Mouse (Mus musculus) liver, embryonic 11.5 days (tissue): ENCODE measurements around the gene Slc35e3. TPM values are rescaled to one million over a fixed set of nuclear protein-coding genes. Genes with fewer than 3 reads are reported as not detected.

Experiments used
- ATAC-seq: fragments of 200-750 bp; cut with Nextera tagmentation; replicated peaks from 2 replicates; pipeline ENCODE4 v1.8.0; 2017; ENCODE audit warnings: moderate number of reproducible peaks, mild to moderate bottlenecking, moderate TSS enrichment, moderate library complexity; ENCODE audit not compliant: low FRiP score
- DNase-seq: peaks from one replicate; pipeline ENCODE4 v3.0.0-alpha.2; 2017; ENCODE audit warnings: low spot score
- H3K27ac ChIP-seq: fragments of 300-500 bp; sonication (generic); 2 replicates; pipeline ENCODE4 v1.5.1; 2014; ENCODE audit warnings: mild to moderate bottlenecking, low read depth, low read length, control low read depth
- H3K27me3 ChIP-seq: fragments of 300-500 bp; sonication (generic); replicated peaks from 2 replicates; pipeline ENCODE4 v1.6.1; 2014; ENCODE audit warnings: low read length, mixed read lengths; ENCODE audit not compliant: control insufficient read depth, insufficient read depth
- H3K36me3 ChIP-seq: fragments of 300-500 bp; sonication (generic); 2 replicates; pipeline ENCODE4 v1.6.1; 2014; ENCODE audit warnings: mild to moderate bottlenecking, low read length, moderate library complexity, mixed read lengths; ENCODE audit not compliant: control insufficient read depth, insufficient read depth
- H3K4me1 ChIP-seq: fragments of 300-500 bp; sonication (generic); replicated peaks from 2 replicates; pipeline ENCODE4 v1.6.1; 2014; ENCODE audit warnings: low read length, mixed read lengths; ENCODE audit not compliant: control insufficient read depth, insufficient read depth
- H3K4me2 ChIP-seq: fragments of 300-500 bp; sonication (generic); 2 replicates; pipeline ENCODE4 v1.6.1; 2014; ENCODE audit warnings: mild to moderate bottlenecking, control low read depth, moderate library complexity
- H3K4me3 ChIP-seq: fragments of 300-500 bp; sonication (generic); 2 replicates; pipeline ENCODE4 v1.5.1; 2014; ENCODE audit warnings: low read depth, low read length, control low read depth
- H3K9ac ChIP-seq: fragments of 300-500 bp; sonication (generic); 2 replicates; pipeline ENCODE4 v1.6.1; 2014; ENCODE audit warnings: low read depth, low read length, control low read depth
- H3K9me3 ChIP-seq: fragments of 300-500 bp; sonication (generic); 2 replicates; pipeline ENCODE4 v1.6.1; 2016; ENCODE audit warnings: low read length, inconsistent platforms, mixed read lengths; ENCODE audit not compliant: control insufficient read depth
- WGBS: fragments of 180-500 bp; shearing (Covaris S2); extraction: QIAGEN DNeasy Blood & Tissue Kit; methylation state at CpG from one replicate; pipeline ENCODE4 v1.1.7; 2014; 5-methylcytosine and 5-hydroxymethylcytosine counted together
- polyA plus RNA-seq: library from polyadenylated mRNA; unstranded; fragments of >200 nt; fragmentation: Nextera tagmentation; extraction: Ambion mirVana; gene quantifications from 2 replicates; pipeline ENCODE4 v1.2.1, GENCODE M21; 2014

Slc35e3 gene
- polyA plus RNA-seq, 1 experiment from 2014 or later = 7.2 TPM

GRCm38 (mm10) chr10:117692173-117692572 lies 54.0 kb downstream of the Slc35e3 start:
- H3K27ac ChIP-seq = no peak overlapping the region
- no peak overlapping the region for H3K4me2 ChIP-seq
- H3K36me3 ChIP-seq = peaks cover 49% of the 10 kb centered on the region
- H3K4me3 ChIP-seq = no peak overlapping the region
- no peak overlapping the region for H3K9ac ChIP-seq
- no peaks in the 10 kb centered on the region for H3K4me1 ChIP-seq
- no peaks in the 10 kb centered on the region for H3K9me3 ChIP-seq
- no peaks in the 10 kb centered on the region for H3K27me3 ChIP-seq
- no peak for ATAC-seq
- no peak for DNase-seq

GRCm38 (mm10) chr10:117691389-117691968 lies 54.7 kb downstream of the Slc35e3 start:
- Histone ChIP-seq H3K27me3 (no peaks in the 10 kb centered on the region), H3K4me3 (no peak overlapping the region), H3K4me1 (no peaks in the 10 kb centered on the region), H3K9ac (no peak overlapping the region), H3K36me3 (peaks cover 43% of the 10 kb centered on the region), H3K4me2 (no peak overlapping the region), H3K9me3 (no peaks in the 10 kb centered on the region), H3K27ac (no peak overlapping the region)
- ATAC-seq (no peak), DNase-seq (no peak)
- WGBS = 97% methylated on average over 10 of the region's 10 CpGs

DNA sequence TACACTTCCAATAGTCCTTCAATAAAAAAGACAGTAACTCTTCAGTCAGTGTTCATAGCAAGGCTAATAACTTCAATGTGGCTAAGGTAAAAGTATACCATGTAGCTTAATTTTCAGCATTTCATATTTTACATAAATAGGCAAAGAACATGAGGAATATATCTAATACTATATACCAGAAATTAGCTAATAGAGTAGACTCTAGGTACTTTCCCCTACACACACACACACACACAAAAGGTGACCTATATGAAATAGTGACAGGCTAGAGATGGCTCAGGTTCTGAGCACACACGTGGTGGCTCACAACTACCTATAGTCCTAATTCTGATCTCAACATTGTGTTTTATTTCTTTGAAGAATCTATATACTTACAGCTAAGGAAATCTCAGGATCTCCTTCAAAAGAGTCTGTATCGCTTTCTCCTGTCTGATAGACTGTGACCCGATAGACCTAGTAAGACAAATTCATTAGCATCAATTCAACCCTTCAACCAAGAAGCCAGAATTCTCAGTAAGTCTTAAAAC lies 55.3 kb downstream of the Slc35e3 start:
- no peak for ATAC-seq
- no peak overlapping the region for H3K9ac ChIP-seq
- no peak overlapping the region for H3K27ac ChIP-seq
- H3K9me3 ChIP-seq = no peaks in the 10 kb centered on the region
- H3K4me1 ChIP-seq = no peaks in the 10 kb centered on the region
- no peak for DNase-seq
- peaks cover 36% of the 10 kb centered on the region for H3K36me3 ChIP-seq
- WGBS = 92% methylated on average over 3 of the region's 3 CpGs
- no peak overlapping the region for H3K4me3 ChIP-seq
- H3K4me2 ChIP-seq = no peak overlapping the region
- no peaks in the 10 kb centered on the region for H3K27me3 ChIP-seq

GRCm38 (mm10) chr10:117690101-117690352 lies 56.1 kb downstream of the Slc35e3 start:
- no peaks in the 10 kb centered on the region for H3K9me3 ChIP-seq
- no peaks in the 10 kb centered on the region for H3K4me1 ChIP-seq
- peaks cover 33% of the 10 kb centered on the region for H3K36me3 ChIP-seq
- no peak overlapping the region for H3K27ac ChIP-seq
- H3K27me3 ChIP-seq = no peaks in the 10 kb centered on the region
- ATAC-seq (no peak), DNase-seq (no peak)
- H3K4me3 ChIP-seq = no peak overlapping the region
- WGBS = 93% methylated on average over 2 of the region's 2 CpGs
- no peak overlapping the region for H3K4me2 ChIP-seq
- H3K9ac ChIP-seq = no peak overlapping the region

DNA sequence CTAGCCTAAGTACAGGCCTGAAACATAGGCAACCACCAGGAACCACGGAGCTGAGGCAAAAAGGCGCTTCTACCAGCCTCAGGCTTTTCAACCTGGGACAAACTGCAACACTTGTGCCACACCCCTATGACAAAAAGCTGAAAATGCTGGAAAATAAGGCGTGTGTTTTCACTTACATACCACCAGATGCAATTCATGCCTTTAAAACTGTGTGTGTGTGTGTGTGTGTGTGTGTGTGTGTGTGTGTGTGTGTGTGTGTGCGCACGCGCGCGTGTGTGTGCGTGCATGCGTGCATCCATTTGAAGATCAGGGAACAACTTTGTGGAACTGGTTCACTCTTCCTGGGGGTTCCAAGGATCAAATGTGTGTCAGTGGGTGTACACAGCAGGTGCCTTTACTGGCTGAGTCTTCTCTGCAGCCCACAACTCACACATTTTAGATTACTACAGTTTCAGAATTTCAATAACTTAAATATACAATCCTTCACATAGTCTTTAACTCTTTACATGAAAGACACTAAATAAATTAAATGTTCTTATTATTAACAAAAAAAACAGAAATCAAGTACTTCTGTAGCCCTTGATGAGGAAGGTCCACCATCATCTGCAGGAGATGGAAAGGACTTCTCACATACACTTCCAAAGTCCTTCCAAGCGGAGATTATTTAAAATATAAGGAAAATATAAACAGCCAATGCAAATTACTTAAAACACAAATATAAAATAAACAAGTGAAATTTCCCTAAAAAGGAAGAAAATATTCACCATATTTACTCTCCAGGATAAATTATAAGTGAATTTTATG lies 56.7 kb downstream of the Slc35e3 start:
- Histone ChIP-seq H3K4me3 (no peak overlapping the region), H3K4me2 (no peak overlapping the region), H3K27me3 (no peaks in the 10 kb centered on the region), H3K4me1 (no peaks in the 10 kb centered on the region), H3K9me3 (no peaks in the 10 kb centered on the region), H3K36me3 (peaks cover 27% of the 10 kb centered on the region), H3K27ac (no peak overlapping the region), H3K9ac (no peak overlapping the region)
- DNase-seq (no peak), ATAC-seq (no peak)
- 95% methylated on average over 11 of the region's 11 CpGs for WGBS

DNA sequence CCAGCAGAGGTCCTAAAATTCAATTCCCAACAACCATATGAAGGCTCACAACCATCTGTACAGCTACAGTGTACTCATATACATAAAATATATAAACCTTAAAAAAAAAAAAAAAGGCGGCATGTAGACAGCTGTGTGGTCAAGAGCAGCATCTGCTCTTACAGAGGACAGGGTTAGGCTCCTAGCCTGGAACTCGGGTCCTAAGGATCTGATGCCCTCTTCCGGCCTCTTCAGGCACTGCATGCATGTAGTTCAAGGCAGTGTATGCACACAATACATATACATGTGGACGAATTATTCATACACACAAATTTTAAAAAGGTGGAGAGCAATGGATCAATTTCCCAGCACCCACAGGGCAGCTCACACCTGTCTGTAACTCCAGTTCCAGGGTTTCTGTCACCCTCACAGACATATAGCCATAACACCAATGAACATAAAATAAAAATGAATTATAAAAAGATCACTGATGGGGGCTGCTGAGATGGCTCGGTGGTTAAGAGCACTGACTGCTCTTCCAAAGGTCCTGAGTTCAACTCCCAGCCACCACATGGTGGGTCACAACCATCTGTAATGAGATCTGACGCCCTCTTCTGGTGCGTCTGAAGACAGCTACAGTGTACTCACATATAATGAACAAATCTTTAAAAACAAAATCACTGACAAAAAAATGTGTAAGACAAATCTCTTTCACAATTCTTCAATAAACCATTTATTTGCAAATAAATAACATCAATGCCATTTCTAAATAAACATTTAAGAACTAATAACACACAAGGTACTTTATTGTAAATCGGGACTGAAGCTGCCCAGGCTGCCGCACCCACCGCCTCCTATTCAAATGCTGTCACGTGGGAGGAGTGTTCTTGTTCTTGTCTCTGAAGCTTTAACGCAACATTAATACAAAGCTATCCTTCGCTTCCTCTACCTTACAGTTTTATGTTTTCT lies 57.7 kb downstream of the Slc35e3 start:
- no peaks in the 10 kb centered on the region for H3K27me3 ChIP-seq
- no peak overlapping the region for H3K4me3 ChIP-seq
- H3K4me1 ChIP-seq = no peaks in the 10 kb centered on the region
- no peak overlapping the region for H3K4me2 ChIP-seq
- 85% methylated on average over 13 of the region's 13 CpGs for WGBS
- no peak overlapping the region for H3K9ac ChIP-seq
- no peaks in the 10 kb centered on the region for H3K9me3 ChIP-seq
- no peak overlapping the region for H3K27ac ChIP-seq
- no peak for DNase-seq
- ATAC-seq = peak; percentile 74
- peaks cover 26% of the 10 kb centered on the region for H3K36me3 ChIP-seq

GRCm38 (mm10) chr10:117687577-117687976 lies 58.6 kb downstream of the Slc35e3 start:
- H3K9ac ChIP-seq = no peak overlapping the region
- H3K9me3 ChIP-seq = no peaks in the 10 kb centered on the region
- H3K27ac ChIP-seq = no peak overlapping the region
- no peaks in the 10 kb centered on the region for H3K27me3 ChIP-seq
- no peak overlapping the region for H3K4me2 ChIP-seq
- H3K36me3 ChIP-seq = peaks cover 21% of the 10 kb centered on the region
- WGBS = 84% methylated on average over 7 of the region's 7 CpGs
- no peak overlapping the region for H3K4me3 ChIP-seq
- ATAC-seq = no peak
- no peaks in the 10 kb centered on the region for H3K4me1 ChIP-seq
- no peak for DNase-seq

- DNase-seq = no peak
- Histone ChIP-seq H3K27me3 (no peaks in the 10 kb centered on the region), H3K9ac (no peak overlapping the region), H3K4me2 (no peak overlapping the region), H3K4me3 (no peak overlapping the region), H3K4me1 (no peaks in the 10 kb centered on the region), H3K9me3 (no peaks in the 10 kb centered on the region), H3K27ac (no peak overlapping the region), H3K36me3 (peaks cover 19% of the 10 kb centered on the region)
- no peak for ATAC-seq
- WGBS = 78% methylated on average over 3 of the region's 3 CpGs
Measured at GRCm38 (mm10) chr10:117687018-117687417, 59.1 kb downstream of the Slc35e3 start.
